Mouse (Mus musculus) lung, postnatal 10 days (tissue): ENCODE data around the gene Slc36a2.
"Not testable (repeated sequence)": the region's sequence is repeated elsewhere in the genome, so short reads cannot be mapped to it uniquely, and the experiment has no call there.

ENCODE experiments used
- DNase-seq: peaks from one replicate; pipeline ENCODE4 v3.0.0; 2021

Slc36a2 gene

DNA sequence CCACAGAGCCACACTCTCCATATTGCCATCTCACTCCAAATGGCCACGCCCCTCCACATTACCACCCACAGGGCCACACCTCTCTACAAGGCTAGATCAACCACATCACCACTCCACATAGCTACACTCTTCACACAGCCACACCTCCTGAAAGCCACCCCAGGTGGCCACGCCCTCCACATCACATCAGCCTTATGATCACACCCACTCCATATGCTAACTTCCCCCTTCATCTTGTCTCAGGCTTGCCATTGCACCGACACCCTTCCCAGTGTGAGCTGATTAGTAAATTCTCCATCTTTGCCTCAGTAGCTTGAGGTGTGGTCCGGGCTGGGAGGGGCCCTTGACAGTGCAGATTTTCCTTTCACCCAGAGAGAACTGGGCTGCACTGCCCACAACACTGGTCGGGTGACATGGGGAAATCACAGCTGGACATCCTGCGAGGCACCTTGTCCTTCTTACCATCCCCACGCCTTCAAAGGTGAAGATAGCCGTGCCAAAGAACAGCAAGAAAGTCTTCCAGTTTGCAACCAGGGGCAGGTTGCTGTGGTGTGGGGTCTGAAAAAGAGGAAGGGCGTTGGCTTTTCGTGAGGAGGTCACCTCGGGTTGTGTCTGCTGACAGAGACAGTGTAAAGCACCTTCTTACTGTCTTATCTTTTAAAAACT lies 53.7 kb downstream of the Slc36a2 start:
- DNase-seq, result peak; percentile 44

DNA sequence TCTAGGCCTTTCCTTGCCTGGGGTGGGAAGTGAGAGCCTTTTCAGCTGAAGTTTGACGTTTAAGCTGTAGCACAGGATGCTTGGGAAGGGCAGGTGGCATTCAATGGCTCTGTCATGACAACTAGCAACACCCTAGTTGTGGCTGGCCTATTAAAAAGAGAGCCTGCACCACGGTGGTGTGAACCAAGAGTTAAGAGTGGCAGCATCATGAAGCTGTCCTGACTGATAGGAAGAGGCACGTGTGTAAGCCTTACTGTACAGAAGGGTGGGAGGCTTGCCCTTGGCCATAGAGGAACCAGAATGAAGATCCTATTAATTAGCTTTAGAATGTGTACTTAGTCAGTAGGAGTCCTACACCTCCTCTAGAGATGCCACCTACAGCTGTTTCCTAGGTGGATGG lies 56.5 kb downstream of the Slc36a2 start:
- no peak for DNase-seq

DNA sequence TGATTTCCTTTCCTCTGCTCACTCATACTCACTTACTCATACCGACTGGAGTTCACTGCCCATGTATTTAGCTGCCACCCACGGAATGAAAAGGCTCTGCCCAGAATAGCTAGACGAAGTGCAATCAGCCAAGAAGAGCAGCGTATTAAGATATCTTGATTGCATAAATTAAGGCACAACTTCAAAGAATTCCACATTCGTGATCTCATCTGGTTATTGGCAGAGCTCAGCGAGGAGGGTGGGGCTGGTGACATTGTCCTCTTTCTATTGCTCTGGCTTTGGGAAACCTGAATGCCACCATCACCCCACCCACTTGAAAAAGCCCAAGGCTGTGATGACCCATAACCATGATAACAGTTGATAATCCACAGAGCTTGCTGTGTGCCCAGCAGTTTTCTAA lies 56.9 kb downstream of the Slc36a2 start:
- DNase-seq, result no peak

- no peak for DNase-seq
Measured at GRCm38 (mm10) chr11:55126663-55127062, 58.2 kb downstream of the Slc36a2 start.

- no peak for DNase-seq
Measured at GRCm38 (mm10) chr11:55121430-55121829, 63.4 kb downstream of the Slc36a2 start.

DNA sequence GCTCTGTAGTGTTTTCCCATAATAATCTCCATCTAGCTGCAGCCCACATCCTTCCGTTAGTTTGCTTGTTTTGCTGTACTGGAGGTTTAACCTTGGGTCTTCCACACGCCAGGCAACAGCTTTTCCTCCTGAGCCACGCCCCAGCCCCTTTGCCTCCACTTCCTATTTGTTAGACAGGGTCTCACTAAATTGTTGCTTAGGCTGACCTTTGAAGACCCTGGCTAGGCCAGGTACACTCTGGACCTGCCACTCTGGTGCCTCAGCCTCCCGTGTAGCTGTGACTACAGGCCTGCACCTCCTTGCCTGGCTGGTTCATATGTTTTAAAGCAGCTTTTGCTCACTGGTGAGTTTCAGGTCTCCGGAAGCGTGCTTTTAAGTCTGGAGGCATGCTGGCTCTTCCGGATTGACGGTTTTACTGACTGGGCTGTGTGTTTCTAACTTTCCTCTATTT lies 64.0 kb downstream of the Slc36a2 start:
- no peak for DNase-seq

- no peak for DNase-seq
Measured at GRCm38 (mm10) chr11:55120279-55120678, 64.6 kb downstream of the Slc36a2 start.

GRCm38 (mm10) chr11:55117031-55117430 lies 67.8 kb downstream of the Slc36a2 start:
- no peak for DNase-seq

DNA sequence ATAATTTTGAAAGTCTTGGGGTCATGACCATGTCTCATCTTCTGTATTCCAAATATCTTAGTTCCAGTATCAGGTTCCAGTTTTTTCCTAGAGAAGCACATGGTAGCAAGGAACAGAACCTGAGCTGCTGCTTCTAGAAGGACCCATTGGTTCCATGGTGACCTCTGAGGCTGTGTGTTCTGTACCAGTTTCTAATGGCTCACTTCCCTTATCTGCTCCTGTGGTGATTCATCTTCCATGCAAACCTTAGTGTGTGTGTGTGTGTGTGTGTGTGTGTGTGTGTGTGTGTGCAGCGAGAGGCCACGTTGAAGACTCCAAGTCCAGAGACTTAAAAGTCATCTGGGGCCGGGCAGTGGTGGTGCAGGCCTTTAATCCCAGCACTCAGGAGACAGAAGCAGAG lies 68.9 kb downstream of the Slc36a2 start:
- no peak for DNase-seq

GRCm38 (mm10) chr11:55114291-55114690 lies 70.6 kb downstream of the Slc36a2 start:
- DNase-seq, result no peak

GRCm38 (mm10) chr11:55113861-55114250 lies 71.0 kb downstream of the Slc36a2 start:
- not testable (repeated sequence) for DNase-seq

DNA sequence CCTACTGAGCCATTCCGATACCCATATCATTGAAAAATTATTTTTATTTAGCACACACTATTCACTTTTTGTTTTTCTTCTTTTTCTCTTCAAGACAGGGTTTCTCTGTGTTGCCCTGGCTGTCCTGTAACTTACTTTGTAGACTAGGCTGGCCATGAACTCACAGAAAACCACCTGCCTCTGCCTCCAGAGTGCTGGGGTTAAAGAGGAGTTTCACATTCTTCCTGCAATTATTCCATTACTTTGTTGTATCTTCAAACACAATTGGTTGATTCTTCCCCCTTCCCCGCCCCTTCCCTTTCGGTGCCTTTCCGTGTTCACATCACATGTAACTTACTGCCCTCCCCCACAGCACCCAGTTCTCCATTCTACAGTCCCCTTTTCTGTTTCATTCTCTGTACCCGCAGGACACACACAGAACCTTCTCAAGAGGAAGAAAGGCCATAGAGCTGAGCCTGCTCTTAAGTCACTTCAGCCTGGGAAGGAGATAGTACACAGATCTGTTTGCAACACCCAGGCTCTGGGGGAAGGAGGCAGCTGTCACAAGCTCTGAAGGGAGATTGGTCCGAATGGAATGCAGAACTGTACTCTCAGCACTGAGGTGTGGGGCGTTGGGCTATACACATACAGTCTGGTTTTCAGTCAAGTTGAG lies 71.5 kb downstream of the Slc36a2 start:
- peak; percentile 44 for DNase-seq

DNA sequence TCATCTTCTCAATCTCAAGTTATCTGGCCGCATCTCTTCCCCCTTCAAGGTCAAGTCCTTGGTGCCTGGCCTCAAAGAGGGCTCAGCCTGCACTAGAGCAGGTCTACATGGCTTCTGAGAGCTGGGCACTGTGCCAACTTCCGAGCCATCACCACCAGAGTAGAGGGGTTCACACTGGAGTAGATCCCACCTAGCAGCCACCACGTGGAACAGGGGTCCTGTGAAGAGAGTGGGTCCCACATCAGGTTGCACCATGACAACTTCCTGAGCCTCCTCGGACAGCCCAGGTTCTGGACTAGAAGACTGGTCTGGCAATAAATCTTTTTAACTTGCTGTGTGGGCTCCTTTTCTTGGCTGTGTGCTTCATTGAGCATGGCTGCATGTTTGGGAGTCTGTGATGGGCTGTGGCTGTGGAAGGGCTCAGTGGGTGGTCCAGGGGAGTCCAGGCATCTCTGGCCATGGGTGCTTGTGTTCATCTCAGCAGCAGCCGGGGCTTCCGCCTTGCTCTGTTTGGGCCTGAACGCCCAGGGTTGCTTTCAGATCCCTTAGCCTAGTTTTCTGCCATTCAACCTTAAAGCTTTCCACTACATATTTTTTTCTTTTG lies 74.2 kb downstream of the Slc36a2 start:
- no peak for DNase-seq

DNA sequence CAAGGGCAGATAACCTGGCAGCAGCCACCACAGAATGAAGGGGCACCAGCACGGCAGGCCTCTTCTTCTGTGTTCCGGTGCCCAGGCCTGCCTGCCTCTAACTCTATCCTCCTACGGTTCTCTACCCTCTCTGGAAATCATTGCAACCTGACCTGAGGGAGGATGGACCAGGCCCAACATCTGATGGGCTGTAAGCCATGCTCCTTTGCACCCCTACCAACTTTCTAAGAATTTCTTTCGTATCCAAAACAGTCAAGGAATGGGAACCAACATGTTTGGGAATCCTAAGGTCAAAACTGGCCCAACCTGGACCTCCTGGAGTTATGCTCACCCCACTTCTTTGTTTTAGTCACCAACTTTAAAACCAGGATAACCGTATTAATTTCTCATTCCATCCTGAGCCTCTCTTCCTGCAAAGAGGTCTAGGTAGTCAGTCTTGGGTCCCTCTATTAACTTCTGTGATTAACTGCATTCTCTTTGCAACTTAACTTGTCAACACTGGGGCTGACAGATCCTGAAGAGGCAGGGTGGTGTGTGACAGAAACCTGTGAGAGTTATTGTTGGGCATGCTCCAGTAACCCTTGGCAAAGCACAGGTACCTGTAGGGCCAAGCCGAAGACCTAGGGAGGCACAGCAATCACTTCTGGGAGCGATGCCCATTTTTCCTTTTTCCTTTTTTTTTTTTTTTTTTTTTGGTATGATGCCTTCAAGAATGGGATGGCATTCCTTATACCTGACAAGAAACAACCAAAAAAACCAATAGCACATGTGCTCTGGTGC lies 75.2 kb downstream of the Slc36a2 start:
- no peak for DNase-seq
